Mouse (Mus musculus) neural tube, embryonic 11.5 days (tissue): ENCODE results near the gene Gm20458. TPM values are rescaled to one million over a fixed set of nuclear protein-coding genes. Genes with fewer than 3 reads are reported as not detected.

Experiments used
- ATAC-seq: fragments of 200-750 bp; cut with Nextera tagmentation; 2 replicates; pipeline ENCODE4 v1.8.0; 2017; ENCODE audit warnings: moderate number of reproducible peaks, mild to moderate bottlenecking, moderate TSS enrichment, moderate library complexity; ENCODE audit not compliant: insufficient read depth, low FRiP score, low TSS enrichment
- DNase-seq: peaks from one replicate; pipeline ENCODE4 v3.0.0-alpha.2; 2015; ENCODE audit warnings: low spot score
- H3K27ac ChIP-seq: fragments of 300-500 bp; sonication (generic); 2 replicates; pipeline ENCODE4 v1.5.1; 2014; ENCODE audit warnings: low read depth, mild to moderate bottlenecking, low read length
- H3K27me3 ChIP-seq: fragments of 300-500 bp; sonication (generic); 2 replicates; pipeline ENCODE4 v1.6.1; 2014; ENCODE audit warnings: mild to moderate bottlenecking, low read length, mixed read lengths; ENCODE audit not compliant: control insufficient read depth, insufficient read depth
- H3K36me3 ChIP-seq: fragments of 300-500 bp; sonication (generic); 2 replicates; pipeline ENCODE4 v1.6.1; 2014; ENCODE audit warnings: mild to moderate bottlenecking, low read length, moderate library complexity, mixed read lengths; ENCODE audit not compliant: control insufficient read depth, insufficient read depth
- H3K4me1 ChIP-seq: fragments of 300-500 bp; sonication (generic); 2 replicates; pipeline ENCODE4 v1.6.1; 2014; ENCODE audit warnings: low read length, mixed read lengths; ENCODE audit not compliant: control insufficient read depth, insufficient read depth
- H3K4me2 ChIP-seq: fragments of 300-500 bp; sonication (generic); 2 replicates; pipeline ENCODE4 v1.6.1; 2014; ENCODE audit warnings: low read depth, mild to moderate bottlenecking, moderate library complexity
- H3K4me3 ChIP-seq: fragments of 300-500 bp; sonication (generic); 2 replicates; pipeline ENCODE4 v1.5.1; 2014; ENCODE audit warnings: low read depth, low read length
- H3K9ac ChIP-seq: fragments of 300-500 bp; sonication (generic); 2 replicates; pipeline ENCODE4 v1.6.1; 2014; ENCODE audit warnings: mild to moderate bottlenecking, low read length
- H3K9me3 ChIP-seq: fragments of 300-500 bp; sonication (generic); 2 replicates; pipeline ENCODE4 v1.6.1; 2016; ENCODE audit warnings: low read length; ENCODE audit not compliant: control insufficient read depth
- WGBS: fragments of 180-500 bp; shearing (Covaris S2); extraction: QIAGEN DNeasy Blood & Tissue Kit; methylation state at CpG from one replicate; pipeline ENCODE4 v1.1.7; 2014; 5-methylcytosine and 5-hydroxymethylcytosine counted together
- polyA plus RNA-seq: library from polyadenylated mRNA; unstranded; fragments of >200 nt; fragmentation: Nextera tagmentation; extraction: Ambion mirVana; gene quantifications from 2 replicates; pipeline ENCODE4 v1.2.1, GENCODE M21; 2014

Gm20458 gene
- polyA plus RNA-seq, 1 experiment from 2014 or later: 4.9 TPM

DNA sequence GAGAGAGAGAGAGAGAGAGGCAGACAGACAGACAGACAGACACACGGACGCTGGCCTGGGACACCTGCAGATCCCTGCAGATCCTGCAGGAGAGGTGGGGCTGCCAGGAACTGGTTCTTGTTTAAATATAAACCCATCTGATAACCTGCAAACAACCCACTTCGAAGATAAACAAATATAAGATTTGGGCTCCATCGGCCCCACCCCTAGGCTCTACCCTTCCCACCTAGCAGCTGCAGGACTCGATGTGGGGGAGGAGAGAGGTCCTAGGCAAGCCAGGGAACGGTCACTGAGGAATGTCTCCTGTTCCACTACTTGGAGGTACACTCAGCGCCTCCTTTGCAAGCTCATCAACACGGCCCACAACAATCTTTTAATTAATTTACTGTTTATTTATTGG lies 22.5 kb upstream of the Gm20458 start:
- Histone ChIP-seq H3K27ac (no peak overlapping the region), H3K9ac (no peak overlapping the region), H3K27me3 (peaks cover 3% of the 10 kb centered on the region), H3K4me2 (no peak overlapping the region), H3K9me3 (no peaks in the 10 kb centered on the region), H3K36me3 (no peaks in the 10 kb centered on the region), H3K4me1 (peaks cover 6% of the 10 kb centered on the region; the same call in 1 of the 2 replicates), H3K4me3 (no peak overlapping the region)
- no peak for ATAC-seq
- DNase-seq: no peak
- WGBS: 57% methylated on average over 8 of the region's 8 CpGs

DNA sequence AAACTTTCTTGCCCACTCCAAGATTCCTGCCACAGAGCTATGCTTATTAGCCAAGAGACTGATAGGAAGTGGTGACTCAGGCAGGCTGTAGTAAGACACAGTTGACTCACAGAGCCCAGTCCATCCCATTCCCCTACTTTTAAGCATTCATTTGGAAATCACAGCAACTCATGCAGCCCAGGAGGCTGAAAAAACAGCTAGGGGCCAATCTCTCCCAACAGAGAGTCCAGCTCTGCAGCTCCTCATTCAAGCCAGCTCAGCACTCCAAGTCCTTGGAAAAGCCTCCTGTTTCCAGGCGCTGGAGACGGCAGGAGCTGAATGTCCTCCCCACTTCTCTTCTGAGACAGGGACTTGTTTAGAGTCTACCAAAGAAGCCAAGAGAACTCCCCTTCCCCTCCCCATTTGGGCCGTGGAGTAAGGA lies 21.8 kb upstream of the Gm20458 start:
- ATAC-seq (no peak), DNase-seq (no peak)
- Histone ChIP-seq H3K27me3 (peaks cover 3% of the 10 kb centered on the region), H3K4me3 (no peak overlapping the region), H3K9ac (no peak overlapping the region), H3K9me3 (no peaks in the 10 kb centered on the region), H3K4me2 (no peak overlapping the region), H3K36me3 (no peaks in the 10 kb centered on the region), H3K27ac (no peak overlapping the region), H3K4me1 (peaks cover 6% of the 10 kb centered on the region; the same call in 1 of the 2 replicates)
- 77% methylated on average over 3 of the region's 3 CpGs for WGBS

DNA sequence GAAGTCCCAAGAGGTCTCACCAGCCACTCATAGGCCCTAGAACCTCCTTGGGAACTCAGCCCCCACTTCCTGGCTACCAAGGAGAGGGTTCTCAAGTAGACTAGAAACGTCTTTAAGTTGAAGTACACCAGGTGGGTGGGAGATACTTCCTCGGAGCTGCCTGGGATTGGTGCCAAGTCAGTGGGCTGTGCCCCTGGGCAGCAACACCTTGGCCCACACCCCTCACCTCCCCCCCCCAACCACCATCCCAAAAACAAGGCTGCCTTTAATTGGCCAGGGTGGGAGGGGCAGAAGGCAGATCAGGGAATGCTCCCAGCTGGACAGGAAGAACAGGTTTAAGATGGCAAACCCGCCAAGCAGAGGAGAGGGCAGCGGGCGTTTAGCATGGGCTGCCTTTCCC lies 20.5 kb upstream of the Gm20458 start:
- Histone ChIP-seq H3K9ac (no peak overlapping the region), H3K4me3 (no peak overlapping the region), H3K27me3 (peaks cover 3% of the 10 kb centered on the region), H3K9me3 (no peaks in the 10 kb centered on the region), H3K27ac (no peak overlapping the region), H3K4me2 (no peak overlapping the region), H3K36me3 (no peaks in the 10 kb centered on the region), H3K4me1 (peaks cover 6% of the 10 kb centered on the region; the same call in 1 of the 2 replicates)
- ATAC-seq (no peak), DNase-seq (no peak)
- WGBS: 79% methylated on average over 5 of the region's 5 CpGs

DNA sequence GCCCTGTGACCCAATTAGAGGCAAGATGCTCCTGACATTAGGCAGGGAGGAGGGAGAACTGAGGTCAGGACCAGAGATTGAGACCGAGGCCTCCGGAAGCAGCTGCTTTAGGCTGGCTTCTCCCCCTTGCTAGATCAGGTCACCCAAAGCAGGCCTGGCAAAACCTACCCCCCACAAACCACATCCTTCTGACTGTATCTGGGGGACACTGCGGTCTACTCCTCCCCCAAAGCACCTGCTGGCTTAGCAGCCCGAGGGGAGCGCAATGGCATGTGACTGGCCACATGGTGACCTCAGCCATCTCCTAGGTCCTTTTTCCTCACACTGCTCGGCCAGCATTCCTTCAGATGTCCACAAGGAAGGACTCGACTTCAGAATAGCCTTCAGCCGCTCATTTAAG lies 19.6 kb upstream of the Gm20458 start:
- ATAC-seq (no peak), DNase-seq (no peak)
- Histone ChIP-seq H3K4me3 (no peak overlapping the region), H3K27me3 (peaks cover 3% of the 10 kb centered on the region), H3K36me3 (no peaks in the 10 kb centered on the region), H3K9me3 (no peaks in the 10 kb centered on the region), H3K4me1 (peaks cover 6% of the 10 kb centered on the region; the same call in 1 of the 2 replicates), H3K9ac (no peak overlapping the region), H3K27ac (no peak overlapping the region), H3K4me2 (no peak overlapping the region)
- WGBS: 30% methylated on average over 8 of the region's 8 CpGs

DNA sequence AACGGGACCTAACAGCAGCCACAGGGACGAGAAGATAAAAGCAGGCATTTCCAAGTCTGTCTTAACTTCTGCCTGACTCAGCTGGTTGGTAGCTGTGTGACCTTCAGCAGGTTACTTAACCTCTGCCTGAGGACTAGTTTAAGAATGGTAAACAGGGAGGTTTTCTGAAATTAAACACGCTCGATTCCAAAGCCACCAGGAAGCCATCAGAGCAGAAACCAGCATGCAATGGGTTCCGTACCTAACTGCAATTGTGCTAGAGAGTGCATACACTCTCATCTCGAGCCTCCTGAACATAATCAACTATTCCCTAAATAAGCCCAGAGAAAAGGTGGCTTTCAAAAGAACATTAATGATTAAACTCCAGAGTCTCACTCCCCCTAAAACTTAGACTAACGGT lies 19.0 kb upstream of the Gm20458 start:
- no peak overlapping the region for H3K4me3 ChIP-seq
- ATAC-seq (no peak), DNase-seq (no peak)
- H3K9me3 ChIP-seq: no peaks in the 10 kb centered on the region
- H3K27me3 ChIP-seq: peaks cover 3% of the 10 kb centered on the region
- no peaks in the 10 kb centered on the region for H3K36me3 ChIP-seq
- peak overlapping the region; percentile 84; the same call in 1 of the 2 replicates for H3K4me2 ChIP-seq
- peaks cover 6% of the 10 kb centered on the region; the same call in 1 of the 2 replicates for H3K4me1 ChIP-seq
- WGBS: 27% methylated on average over 7 of the region's 7 CpGs
- no peak overlapping the region for H3K27ac ChIP-seq
- 0 out of 2 replicates have a peak overlapping the region, but pooled peaks have one; percentile 56 for H3K9ac ChIP-seq

GRCm38 (mm10) chr2:164442315-164443050 lies 18.3 kb upstream of the Gm20458 start:
- H3K27ac ChIP-seq: no peak overlapping the region
- H3K9me3 ChIP-seq: no peaks in the 10 kb centered on the region
- peaks cover 3% of the 10 kb centered on the region for H3K27me3 ChIP-seq
- H3K9ac ChIP-seq: peak overlapping the region; percentile 56
- H3K36me3 ChIP-seq: no peaks in the 10 kb centered on the region
- peak overlapping the region; percentile 47 for H3K4me3 ChIP-seq
- ATAC-seq (peak; percentile 45), DNase-seq (no peak)
- 2% methylated on average over 29 of the region's 29 CpGs for WGBS
- peak overlapping the region; percentile 84 for H3K4me2 ChIP-seq
- H3K4me1 ChIP-seq: peaks cover 6% of the 10 kb centered on the region; the same call in 1 of the 2 replicates

- H3K9ac ChIP-seq: peak overlapping the region; percentile 56
- peaks cover 6% of the 10 kb centered on the region; the same call in 1 of the 2 replicates for H3K4me1 ChIP-seq
- no peak overlapping the region for H3K27ac ChIP-seq
- peak overlapping the region; percentile 47 for H3K4me3 ChIP-seq
- ATAC-seq (peak; percentile 91), DNase-seq (peak; percentile 83)
- WGBS: under 1% methylated on average over 26 of the region's 26 CpGs
- H3K4me2 ChIP-seq: peak overlapping the region; percentile 84
- H3K27me3 ChIP-seq: peaks cover 3% of the 10 kb centered on the region
- no peaks in the 10 kb centered on the region for H3K36me3 ChIP-seq
- H3K9me3 ChIP-seq: no peaks in the 10 kb centered on the region
These were observed 17.7 kb upstream of the Gm20458 start for GRCm38 (mm10) chr2:164443051-164443437.

- H3K4me2 ChIP-seq: peak within 1 kb of the TSS; percentile 84
- no peaks in the 10 kb centered on the region for H3K36me3 ChIP-seq
- H3K4me1 ChIP-seq: peaks cover 6% of the 10 kb centered on the region; the same call in 1 of the 2 replicates
- WGBS: 6% methylated on average over 18 of the region's 18 CpGs
- H3K9ac ChIP-seq: peak within 1 kb of the TSS; percentile 56
- peak within 1 kb of the TSS; percentile 47 for H3K4me3 ChIP-seq
- no peak within 1 kb of the TSS for H3K27ac ChIP-seq
- H3K9me3 ChIP-seq: no peaks in the 10 kb centered on the region
- ATAC-seq: peak; percentile 43
- peak; percentile 39 for DNase-seq
- H3K27me3 ChIP-seq: peaks cover 3% of the 10 kb centered on the region
These were observed 17.2 kb upstream of the Gm20458 start, which contains the start of gene Sdc4 for GRCm38 (mm10) chr2:164443460-164444000. TSS of gene Sdc4 (minus strand) at chr2:164443887.
